Comparison of ENCODE assay signal across 16 mouse cellular contexts in the genomic region with DNA sequence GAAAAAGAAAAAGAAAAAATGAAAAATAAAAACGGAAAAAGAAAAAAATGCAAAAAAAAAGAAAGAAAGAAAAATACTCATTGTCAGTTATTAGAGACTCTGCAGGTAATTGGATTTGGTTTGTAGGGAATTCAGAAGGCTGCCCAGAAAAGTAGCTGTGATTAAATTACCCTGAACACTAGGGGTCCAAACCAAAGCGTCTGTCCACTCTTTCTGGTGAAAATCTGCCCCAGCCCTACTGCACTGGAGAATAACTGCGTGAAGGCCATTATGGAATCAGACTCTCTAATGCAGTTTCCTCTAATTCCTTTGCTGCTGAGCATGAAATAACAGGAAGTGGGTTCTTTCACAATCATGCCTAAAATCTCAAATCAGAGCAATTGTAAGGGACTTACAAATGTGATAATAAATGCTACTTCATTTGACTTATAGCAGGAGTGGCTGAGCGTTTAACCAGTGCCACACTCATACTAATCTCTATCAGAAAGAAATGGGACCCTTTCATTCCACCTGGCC.
DNase-seq lines count a peak whose midpoint lies in the region; ATAC-seq and TF ChIP-seq lines count a peak whose summit lies in the region.
"Had no signal": no experiment of that assay in that cellular context is flagged by ENCODE, and none has a peak within 500 bp of the region (broad histone marks: within the 10 kb centered on the region; RNA-seq: fewer than 3 reads in every experiment).

No protein-coding gene starts in this region.

- ATAC-seq in granulocyte monocyte progenitor cell, adult 5-6 weeks (replicated peaks; ENCODE audit: poor library complexity, severe bottlenecking), result peak; percentile 97
- ATAC-seq: liver, embryonic 12.5 days had no signal

- H3K27ac ChIP-seq in layer of hippocampus, adult 2 months, result 0 out of 2 replicates have a peak overlapping the region, but pooled peaks have one; percentile 0
- H3K27ac ChIP-seq: hindbrain, embryonic 15.5 days; limb, embryonic 10.5 days; liver, embryonic 12.5 days; neural tube, embryonic 12.5 days had no signal

- TF ChIP-seq CTCF in layer of hippocampus, adult 2 months (conservative IDR thresholded peaks at IDR 0.05), result 0 out of 2 replicates have a peak, but pooled peaks have one; percentile 19

- no peak overlapping the region for H3K4me3 ChIP-seq in layer of hippocampus, adult 2 months
- H3K4me3 ChIP-seq: hindbrain, embryonic 15.5 days; limb, embryonic 10.5 days; liver, embryonic 12.5 days; neural tube, embryonic 12.5 days had no signal

- peak; percentile 5 for DNase-seq in embryo, embryonic 11 days
- no peak for DNase-seq in embryo, embryonic 10 days (ENCODE audit: low spot score)
- no peak for DNase-seq in layer of hippocampus, adult 2 months (ENCODE audit: low spot score in 2 of 2)
- no peak for DNase-seq in layer of hippocampus, postnatal 25 days (ENCODE audit: extremely low spot score in 1 of 2, low spot score in 1 of 2)
- peak; percentile 36 for DNase-seq in MN1 (ENCODE audit: low spot score)
- no peak for DNase-seq in adrenal gland, postnatal 25 days
- DNase-seq: adrenal gland, adult 2 months; heart, adult 11 months; kidney, adult 18-20 months; kidney, postnatal 36 days; right cerebral cortex, postnatal 14 days had no signal

Comparison
In these comparisons a context has a peak if more than half of its experiments do, and no peak if none do; other contexts are left out.
1. DNase-seq: peak in embryo, embryonic 11 days (single experiment) and MN1 (single experiment); none in embryo, embryonic 10 days (single experiment), layer of hippocampus, adult 2 months (0 of 2), layer of hippocampus, postnatal 25 days (0 of 2) and adrenal gland, postnatal 25 days (single experiment).